Mouse (Mus musculus): ENCODE measurements at regions not wholly inside any gene's neighbourhood (a gene's known extent, or its start where the extent isn't known, plus 50 kb on each side); places are given as distances from the start of the nearest gene placed in this dataset.

- no peak for ATAC-seq (ENCODE audit: low FRiP score, low TSS enrichment)
Measured at GRCm38 (mm10) chr12:14687263-14687662, 535.4 kb upstream of the Fam84a start.

GRCm38 (mm10) chr12:14676230-14676629 is 524.4 kb upstream of the Fam84a start:
- Histone ChIP-seq H3K4me2 (ENCODE audit: low read length) (no peak overlapping the region), H3K9ac (replicated peaks; ENCODE audit: low read length) (no peak overlapping the region), H3K9me3 (ENCODE audit: control insufficient read depth, low read length) (no peaks in the 10 kb centered on the region), H3K27ac (replicated peaks; ENCODE audit: low read depth, low read length) (no peak overlapping the region), H3K4me3 (replicated peaks; ENCODE audit: low read depth, low read length) (no peak overlapping the region), H3K27me3 (ENCODE audit: control insufficient read depth, insufficient read depth, low read length) (no peaks in the 10 kb centered on the region), H3K36me3 (ENCODE audit: control insufficient read depth, insufficient read depth, low read length) (no peaks in the 10 kb centered on the region), H3K4me1 (ENCODE audit: control insufficient read depth, insufficient read depth, low read length) (no peaks in the 10 kb centered on the region)
- peak; percentile 26 for DNase-seq
- 70% methylated on average over 3 of the region's 3 CpGs for WGBS
- no peak for ATAC-seq (ENCODE audit: low FRiP score, low TSS enrichment)

More at GRCm38 (mm10) chr12:14687263-14687662, 535.4 kb upstream of the Fam84a start:
- Histone ChIP-seq H3K36me3 (ENCODE audit: control insufficient read depth, insufficient read depth, low read length) (no peaks in the 10 kb centered on the region), H3K9me3 (ENCODE audit: control insufficient read depth, low read length) (no peaks in the 10 kb centered on the region), H3K9ac (replicated peaks; ENCODE audit: low read length) (no peak overlapping the region), H3K4me1 (ENCODE audit: control insufficient read depth, insufficient read depth, low read length) (no peaks in the 10 kb centered on the region), H3K27ac (replicated peaks; ENCODE audit: low read depth, low read length) (no peak overlapping the region), H3K4me3 (replicated peaks; ENCODE audit: low read depth, low read length) (no peak overlapping the region), H3K4me2 (ENCODE audit: low read length) (no peak overlapping the region), H3K27me3 (ENCODE audit: control insufficient read depth, insufficient read depth, low read length) (no peaks in the 10 kb centered on the region)
- WGBS, result 83% methylated on average over 5 of the region's 5 CpGs
- no peak for DNase-seq

GRCm38 (mm10) chr12:14665909-14666308 is 514.1 kb upstream of the Fam84a start:
- H3K4me1 ChIP-seq (ENCODE audit: control insufficient read depth, insufficient read depth, low read length), result no peaks in the 10 kb centered on the region
- H3K4me3 ChIP-seq (replicated peaks; ENCODE audit: low read depth, low read length), result no peak overlapping the region
- WGBS, result 91% methylated on average over 2 of the region's 2 CpGs
- H3K36me3 ChIP-seq (ENCODE audit: control insufficient read depth, insufficient read depth, low read length), result no peaks in the 10 kb centered on the region
- H3K9me3 ChIP-seq (ENCODE audit: control insufficient read depth, low read length), result no peaks in the 10 kb centered on the region
- no peak overlapping the region for H3K9ac ChIP-seq (replicated peaks; ENCODE audit: low read length)
- DNase-seq (no peak), ATAC-seq (ENCODE audit: low FRiP score, low TSS enrichment) (no peak)
- H3K4me2 ChIP-seq (ENCODE audit: low read length), result no peak overlapping the region
- H3K27ac ChIP-seq (replicated peaks; ENCODE audit: low read depth, low read length), result no peak overlapping the region
- H3K27me3 ChIP-seq (ENCODE audit: control insufficient read depth, insufficient read depth, low read length), result no peaks in the 10 kb centered on the region
